Mouse (Mus musculus) liver, embryonic 13.5 days (tissue): ENCODE data around the gene Slc29a4. TPM values are rescaled to one million over a fixed set of nuclear protein-coding genes. Genes with fewer than 3 reads are reported as not detected.
A peak's percentile ranks its signal among the peaks of the same experiment; 100 is the strongest.

Experiments used
- ATAC-seq: fragments of 200-750 bp; cut with Nextera tagmentation; 2 replicates; pipeline ENCODE4 v1.8.0; 2017; ENCODE audit warnings: low read depth, mild to moderate bottlenecking, moderate number of reproducible peaks, moderate library complexity
- DNase-seq: peaks from one replicate; pipeline ENCODE4 v3.0.0; 2022
- H3K27ac ChIP-seq: fragments of 300-500 bp; sonication (generic); 2 replicates; pipeline ENCODE4 v1.5.1; 2015; ENCODE audit warnings: moderate library complexity, mild to moderate bottlenecking, inconsistent platforms
- H3K27me3 ChIP-seq: fragments of 300-500 bp; sonication (generic); 2 replicates; pipeline ENCODE4 v1.6.1; 2015; ENCODE audit warnings: mild to moderate bottlenecking, inconsistent platforms
- H3K36me3 ChIP-seq: fragments of 300-500 bp; sonication (generic); 2 replicates; pipeline ENCODE4 v1.6.1; 2015; ENCODE audit warnings: mild to moderate bottlenecking, inconsistent platforms
- H3K4me1 ChIP-seq: fragments of 300-500 bp; sonication (generic); replicated peaks from 2 replicates; pipeline ENCODE4 v1.6.1; 2015; ENCODE audit warnings: inconsistent platforms
- H3K4me2 ChIP-seq: fragments of 300-500 bp; sonication (generic); 2 replicates; pipeline ENCODE4 v1.6.1; 2015; ENCODE audit warnings: inconsistent platforms, mild to moderate bottlenecking, moderate library complexity
- H3K4me3 ChIP-seq: fragments of 300-500 bp; sonication (generic); replicated peaks from 2 replicates; pipeline ENCODE4 v1.5.1; 2015; ENCODE audit warnings: mild to moderate bottlenecking, inconsistent platforms
- H3K9ac ChIP-seq: fragments of 300-500 bp; sonication (generic); 2 replicates; pipeline ENCODE4 v1.6.1; 2015; ENCODE audit warnings: mild to moderate bottlenecking, inconsistent platforms
- H3K9me3 ChIP-seq: fragments of 300-500 bp; sonication (generic); replicated peaks from 2 replicates; pipeline ENCODE4 v1.6.1; 2016; ENCODE audit warnings: inconsistent platforms
- WGBS: fragments of 180-500 bp; shearing (Covaris S2); methylation state at CpG from one replicate; pipeline ENCODE4 v1.1.7; 2015; ENCODE audit not compliant: insufficient replicate concordance; 5-methylcytosine and 5-hydroxymethylcytosine counted together
- polyA plus RNA-seq: library from polyadenylated mRNA; unstranded; fragments of >200 nt; fragmentation: Nextera tagmentation; extraction: Ambion mirVana; gene quantifications from 2 replicates; pipeline ENCODE4 v1.2.1, GENCODE M21; 2015

The Slc29a4 gene
- polyA plus RNA-seq = 0.21 and 0.36 TPM in 2 replicates

GRCm38 (mm10) chr5:142692248-142692647 lies at the start of gene Slc29a4:
Gene Slc29a4, plus strand, starts transcription at chr5:142692512.
- H3K27ac ChIP-seq = no peak within 1 kb of the TSS
- no peaks in the 10 kb centered on the region for H3K9me3 ChIP-seq
- no peak for ATAC-seq
- H3K4me1 ChIP-seq = no peaks in the 10 kb centered on the region
- 56% methylated on average over 14 of the region's 14 CpGs for WGBS
- no peak within 1 kb of the TSS for H3K4me2 ChIP-seq
- H3K9ac ChIP-seq = no peak within 1 kb of the TSS
- peaks cover 14% of the 10 kb centered on the region for H3K27me3 ChIP-seq
- no peaks in the 10 kb centered on the region for H3K36me3 ChIP-seq
- H3K4me3 ChIP-seq = no peak within 1 kb of the TSS
- no peak for DNase-seq

DNA sequence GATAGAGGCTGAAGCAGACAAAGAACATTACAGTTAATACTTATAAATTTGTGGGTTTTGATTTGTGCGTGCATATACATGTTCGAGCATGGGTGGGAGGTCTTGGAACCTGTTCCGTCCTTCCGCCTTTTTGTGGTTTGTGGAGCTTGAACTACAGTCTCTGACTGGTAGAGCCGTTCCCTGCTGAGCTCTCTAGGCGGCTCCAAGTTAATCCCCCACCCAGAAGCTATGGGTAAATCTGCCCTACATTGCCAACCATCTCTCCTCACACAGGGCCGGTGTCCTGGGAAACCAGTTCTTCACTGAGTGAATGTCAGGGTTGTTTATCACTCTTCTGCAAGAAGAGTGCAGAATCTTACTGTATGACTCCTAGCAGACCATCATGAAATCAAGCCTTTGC lies 44.1 kb upstream of the Slc29a4 start:
- DNase-seq = no peak
- ATAC-seq = peak; percentile 11
- Histone ChIP-seq H3K4me1 (peaks cover 70% of the 10 kb centered on the region), H3K4me3 (no peak overlapping the region), H3K27me3 (no peaks in the 10 kb centered on the region), H3K9ac (peak overlapping the region; percentile 6; the same call in 1 of the 2 replicates), H3K27ac (peak overlapping the region; percentile 97), H3K36me3 (peaks cover 28% of the 10 kb centered on the region; the same call in 1 of the 2 replicates), H3K9me3 (no peaks in the 10 kb centered on the region), H3K4me2 (peak overlapping the region; percentile 18)
- WGBS = 65% methylated on average over 7 of the region's 7 CpGs

DNA sequence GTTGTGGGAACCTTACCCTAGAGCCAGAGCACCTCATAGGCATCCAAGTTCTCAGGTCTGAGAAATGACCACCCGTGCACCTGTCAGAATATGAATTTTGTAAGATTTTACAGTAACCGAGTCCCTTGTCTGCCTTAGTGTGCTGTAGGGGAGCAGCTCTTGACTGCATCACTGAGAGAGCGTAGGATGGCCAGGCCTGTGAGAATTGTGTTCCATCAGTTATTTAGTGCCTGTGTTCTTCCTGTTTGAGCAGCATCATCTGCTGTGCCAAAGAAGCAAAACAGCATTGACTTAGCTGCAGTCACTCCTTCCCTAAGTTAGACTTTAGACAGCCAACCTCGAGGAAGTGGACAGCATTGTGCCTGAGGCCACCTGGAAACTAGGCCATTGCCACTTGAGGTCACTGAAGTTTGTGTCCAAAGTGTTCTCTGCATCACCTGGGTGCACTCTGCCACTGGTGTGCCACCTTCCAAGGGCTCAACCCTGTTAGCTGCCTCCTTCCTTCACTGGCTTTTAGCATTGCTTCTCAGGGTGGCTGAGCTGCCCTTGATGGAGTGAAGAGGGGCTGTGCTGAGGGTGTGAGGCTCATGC lies 42.8 kb upstream of the Slc29a4 start:
- Histone ChIP-seq H3K36me3 (peaks cover 24% of the 10 kb centered on the region; the same call in 1 of the 2 replicates), H3K9ac (peak overlapping the region; percentile 70), H3K4me2 (peak overlapping the region; percentile 72), H3K4me3 (peak overlapping the region; percentile 40), H3K4me1 (peaks cover 84% of the 10 kb centered on the region), H3K27me3 (no peaks in the 10 kb centered on the region), H3K9me3 (no peaks in the 10 kb centered on the region), H3K27ac (peak overlapping the region; percentile 97)
- ATAC-seq (no peak), DNase-seq (no peak)
- WGBS = 75% methylated on average over 4 of the region's 4 CpGs

GRCm38 (mm10) chr5:142650390-142650789 lies 41.9 kb upstream of the Slc29a4 start:
- Histone ChIP-seq H3K36me3 (peaks cover 25% of the 10 kb centered on the region), H3K9ac (peak overlapping the region; percentile 70), H3K4me2 (peak overlapping the region; percentile 72), H3K4me3 (peak overlapping the region; percentile 40), H3K27ac (peak overlapping the region; percentile 97), H3K27me3 (no peaks in the 10 kb centered on the region), H3K9me3 (no peaks in the 10 kb centered on the region), H3K4me1 (peaks cover 86% of the 10 kb centered on the region)
- WGBS = 12% methylated on average over 3 of the region's 3 CpGs
- peak; percentile 24; the same call in 1 of the 2 replicates for ATAC-seq
- DNase-seq = peak; percentile 40

GRCm38 (mm10) chr5:142650794-142651497 lies 41.4 kb upstream of the Slc29a4 start:
- Histone ChIP-seq H3K4me2 (peak overlapping the region; percentile 72), H3K9me3 (no peaks in the 10 kb centered on the region), H3K36me3 (peaks cover 25% of the 10 kb centered on the region), H3K4me1 (peaks cover 84% of the 10 kb centered on the region), H3K27ac (peak overlapping the region; percentile 97), H3K9ac (peak overlapping the region; percentile 70), H3K27me3 (no peaks in the 10 kb centered on the region), H3K4me3 (peak overlapping the region; percentile 40)
- WGBS = 28% methylated on average over 6 of the region's 6 CpGs
- peak; percentile 93 for ATAC-seq
- DNase-seq = peak; percentile 83

DNA sequence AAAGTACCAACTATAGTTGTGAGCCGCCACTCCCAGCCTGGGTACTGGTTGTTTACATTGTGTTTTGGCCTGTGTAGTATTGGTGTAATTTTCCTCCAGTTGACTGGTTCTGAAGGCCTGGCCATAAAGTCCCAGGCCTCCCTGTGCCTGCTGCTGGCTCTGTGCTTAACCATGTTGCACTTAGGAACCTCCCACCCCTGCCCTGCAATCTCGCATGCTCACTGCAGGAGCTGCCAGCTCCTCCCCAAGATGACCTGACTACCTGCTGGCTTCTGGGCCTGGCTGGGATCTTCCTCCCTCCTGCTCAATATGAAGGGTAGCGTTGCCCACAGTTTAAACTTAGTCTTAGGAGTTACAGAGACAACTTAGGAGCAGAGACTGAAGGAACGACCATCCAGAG lies 40.0 kb upstream of the Slc29a4 start:
- Histone ChIP-seq H3K4me1 (peaks cover 74% of the 10 kb centered on the region), H3K9ac (peak overlapping the region; percentile 62), H3K27ac (peak overlapping the region; percentile 97), H3K4me3 (no peak overlapping the region), H3K27me3 (no peaks in the 10 kb centered on the region), H3K4me2 (peak overlapping the region; percentile 72), H3K36me3 (peaks cover 30% of the 10 kb centered on the region), H3K9me3 (no peaks in the 10 kb centered on the region)
- DNase-seq = peak; percentile 35
- ATAC-seq = 0 out of 2 replicates have a peak, but pooled peaks have one; percentile 24
- 81% methylated on average over 4 of the region's 4 CpGs for WGBS

DNA sequence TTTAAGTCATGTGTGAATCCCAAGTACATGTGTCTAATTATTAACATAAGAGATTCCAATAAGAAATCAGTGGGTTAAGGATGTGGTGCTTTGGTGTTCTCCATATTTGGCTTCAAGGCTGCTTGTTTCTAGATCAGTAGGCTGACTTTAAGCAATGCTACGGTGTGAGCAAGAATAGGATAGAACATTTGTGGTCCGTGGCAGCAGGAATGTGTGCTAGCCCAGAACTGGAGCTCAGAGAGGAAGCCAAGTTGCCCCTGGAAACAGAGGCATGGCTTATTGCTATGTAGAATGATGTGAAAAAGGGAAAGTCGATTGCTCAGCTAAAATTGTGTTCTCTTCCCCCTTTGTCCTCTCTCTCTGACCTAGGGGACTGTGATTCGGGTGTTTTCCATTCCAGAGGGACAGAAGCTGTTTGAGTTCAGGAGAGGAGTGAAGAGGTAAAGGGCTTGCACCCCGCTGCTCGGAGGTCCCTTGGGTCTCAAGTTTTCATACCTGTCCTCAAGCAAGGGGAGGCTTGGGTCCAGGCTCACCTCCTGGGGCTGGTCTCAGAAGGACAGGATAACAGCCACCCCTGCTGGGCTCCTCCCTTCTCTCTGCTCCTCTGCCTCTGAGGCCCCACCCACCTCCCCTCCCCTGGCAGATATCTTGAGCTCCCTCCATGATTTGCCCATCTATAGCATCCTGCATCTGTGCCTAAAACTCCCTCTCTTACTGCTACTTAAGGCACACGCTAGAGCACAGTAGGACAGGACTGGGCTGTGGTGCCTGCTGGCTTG lies 31.5 kb upstream of the Slc29a4 start:
- Histone ChIP-seq H3K4me3 (no peak overlapping the region), H3K9ac (no peak overlapping the region), H3K9me3 (no peaks in the 10 kb centered on the region), H3K36me3 (peaks cover 100% of the 10 kb centered on the region), H3K27ac (no peak overlapping the region), H3K27me3 (no peaks in the 10 kb centered on the region), H3K4me1 (peaks cover 6% of the 10 kb centered on the region; the same call in 1 of the 2 replicates), H3K4me2 (no peak overlapping the region)
- DNase-seq = no peak
- WGBS = 83% methylated on average over 7 of the region's 7 CpGs
- peak; percentile 46; the same call in 1 of the 2 replicates for ATAC-seq

- 54% methylated on average over 3 of the region's 3 CpGs for WGBS
- Histone ChIP-seq H3K36me3 (peaks cover 87% of the 10 kb centered on the region), H3K4me1 (no peaks in the 10 kb centered on the region), H3K27ac (no peak overlapping the region), H3K9ac (no peak overlapping the region), H3K9me3 (no peaks in the 10 kb centered on the region), H3K4me3 (no peak overlapping the region), H3K27me3 (no peaks in the 10 kb centered on the region), H3K4me2 (no peak overlapping the region)
- ATAC-seq (no peak), DNase-seq (no peak)
Measured at GRCm38 (mm10) chr5:142667921-142668320, 24.4 kb upstream of the Slc29a4 start.

DNA sequence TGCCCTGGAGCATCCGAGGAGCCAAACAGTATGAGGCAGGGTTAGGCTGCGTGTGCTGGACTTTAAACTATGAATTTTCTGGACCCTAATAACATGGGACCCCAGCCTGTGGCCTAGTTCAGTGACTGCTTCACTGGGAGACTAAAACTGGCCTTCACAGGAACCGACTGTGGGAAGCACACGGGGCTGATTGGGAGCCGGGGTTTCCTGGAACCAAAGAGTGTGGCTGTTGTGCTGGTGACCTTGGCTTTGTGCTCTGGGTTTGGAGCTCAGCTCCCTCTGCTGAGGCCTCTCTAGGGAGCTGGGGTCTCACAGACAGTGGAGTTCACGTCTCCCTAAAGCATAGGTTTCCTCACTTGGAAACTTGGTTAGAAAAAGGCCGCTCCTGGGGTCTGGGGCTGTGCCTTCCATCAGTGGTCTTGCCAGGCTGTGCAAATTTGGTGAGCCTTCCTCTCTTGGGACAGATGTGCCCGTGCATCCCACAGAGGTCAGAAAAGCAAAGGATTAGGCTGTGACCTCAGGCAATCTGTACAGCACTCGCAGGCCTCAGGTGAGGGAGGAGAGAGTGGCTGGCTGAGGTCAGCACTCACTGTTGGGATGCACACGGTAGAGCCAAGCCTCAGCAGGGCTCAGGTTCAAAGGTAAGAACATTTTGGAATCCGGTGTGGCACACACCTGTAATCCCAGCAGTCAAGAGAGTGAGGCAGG lies 23.6 kb upstream of the Slc29a4 start:
- 82% methylated on average over 11 of the region's 11 CpGs for WGBS
- DNase-seq = no peak
- Histone ChIP-seq H3K27me3 (no peaks in the 10 kb centered on the region), H3K27ac (no peak overlapping the region), H3K4me1 (no peaks in the 10 kb centered on the region), H3K9me3 (no peaks in the 10 kb centered on the region), H3K9ac (no peak overlapping the region), H3K4me3 (no peak overlapping the region), H3K4me2 (no peak overlapping the region), H3K36me3 (peaks cover 79% of the 10 kb centered on the region)
- no peak for ATAC-seq

DNA sequence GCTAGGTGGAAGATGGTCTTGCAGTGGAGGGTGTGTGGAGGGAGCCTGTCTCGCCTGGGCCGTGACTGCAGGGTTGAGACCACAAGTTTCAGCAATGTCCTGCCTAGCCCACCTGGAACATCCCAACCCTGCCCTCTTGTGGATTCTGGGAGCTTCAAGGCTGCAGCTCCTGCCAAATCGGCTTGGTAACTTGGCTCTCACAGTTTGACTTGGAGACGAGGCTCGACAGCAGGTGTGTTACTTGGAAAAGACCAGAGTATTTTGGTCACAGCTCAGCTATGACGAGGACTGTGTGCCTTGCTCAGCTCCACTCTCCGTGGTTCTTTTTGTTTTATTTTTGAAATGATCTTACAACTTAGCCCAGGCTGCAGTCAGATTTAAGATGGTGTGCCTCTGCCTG lies 22.6 kb upstream of the Slc29a4 start:
- H3K9me3 ChIP-seq = no peaks in the 10 kb centered on the region
- H3K4me2 ChIP-seq = no peak overlapping the region
- ATAC-seq (no peak), DNase-seq (no peak)
- H3K9ac ChIP-seq = no peak overlapping the region
- H3K27ac ChIP-seq = no peak overlapping the region
- H3K36me3 ChIP-seq = peaks cover 69% of the 10 kb centered on the region
- no peak overlapping the region for H3K4me3 ChIP-seq
- no peaks in the 10 kb centered on the region for H3K27me3 ChIP-seq
- 89% methylated on average over 7 of the region's 7 CpGs for WGBS
- H3K4me1 ChIP-seq = no peaks in the 10 kb centered on the region

DNA sequence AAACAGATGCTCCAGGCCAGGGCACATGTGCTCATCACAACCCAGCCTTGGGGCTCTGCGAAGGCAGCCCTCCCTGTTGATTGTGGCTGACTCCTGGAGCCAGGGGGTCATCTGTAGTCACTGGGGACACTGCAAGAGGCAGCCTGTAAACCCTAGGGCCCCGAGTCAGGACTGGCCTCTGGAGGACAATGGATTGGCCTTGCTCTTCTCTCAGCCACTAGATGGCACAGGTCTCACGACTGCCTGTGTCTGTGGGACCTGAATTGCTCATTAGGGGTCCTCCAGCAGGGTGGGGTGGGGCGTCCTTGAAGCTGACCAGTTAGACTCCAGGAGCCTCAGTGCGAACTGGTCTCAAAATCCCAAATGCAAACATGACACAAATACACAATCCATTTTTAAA lies 19.2 kb upstream of the Slc29a4 start:
- Histone ChIP-seq H3K4me2 (no peak overlapping the region), H3K27ac (no peak overlapping the region), H3K4me1 (peaks cover 8% of the 10 kb centered on the region), H3K9me3 (no peaks in the 10 kb centered on the region), H3K36me3 (peaks cover 35% of the 10 kb centered on the region), H3K4me3 (no peak overlapping the region), H3K9ac (no peak overlapping the region), H3K27me3 (no peaks in the 10 kb centered on the region)
- DNase-seq (no peak), ATAC-seq (no peak)
- WGBS = 24% methylated on average over 5 of the region's 5 CpGs
